Mouse (Mus musculus) brain, embryonic 18.5 days (tissue): ENCODE measurements around the gene B3gnt2.

Source experiments
- DNase-seq: peaks from one replicate; pipeline ENCODE4 v3.0.0-alpha.2; 2012; ENCODE audit warnings: low read depth, low spot score

B3gnt2 gene

GRCm38 (mm10) chr11:22871628-22872306 lies 11.0 kb upstream of the B3gnt2 start:
- no peak for DNase-seq

- DNase-seq, result no peak
Observed at GRCm38 (mm10) chr11:22868582-22868981, 7.8 kb upstream of the B3gnt2 start.

- DNase-seq, result no peak
Observed at GRCm38 (mm10) chr11:22867691-22868090, 6.9 kb upstream of the B3gnt2 start.

GRCm38 (mm10) chr11:22865635-22866246 lies 5.0 kb upstream of the B3gnt2 start:
- no peak for DNase-seq

GRCm38 (mm10) chr11:22864305-22865060 lies 3.7 kb upstream of the B3gnt2 start:
- DNase-seq, result no peak

GRCm38 (mm10) chr11:22863581-22863980 lies 2.8 kb upstream of the B3gnt2 start:
- DNase-seq, result no peak

GRCm38 (mm10) chr11:22861315-22861714 lies 554 bp upstream of the B3gnt2 start:
- no peak for DNase-seq

GRCm38 (mm10) chr11:22859633-22860334 lies 977 bp downstream of the B3gnt2 start:
- DNase-seq, result no peak

GRCm38 (mm10) chr11:22859301-22859632 lies 1.5 kb downstream of the B3gnt2 start:
- DNase-seq, result no peak

GRCm38 (mm10) chr11:22858441-22859300 lies 2.1 kb downstream of the B3gnt2 start:
- DNase-seq, result no peak

- no peak for DNase-seq
Observed at GRCm38 (mm10) chr11:22857705-22858440, 2.9 kb downstream of the B3gnt2 start.

GRCm38 (mm10) chr11:22857106-22857704 lies 3.6 kb downstream of the B3gnt2 start:
- DNase-seq, result no peak

GRCm38 (mm10) chr11:22856371-22856965 lies 4.3 kb downstream of the B3gnt2 start:
- DNase-seq, result no peak

- no peak for DNase-seq
Observed at GRCm38 (mm10) chr11:22854571-22854970, 6.2 kb downstream of the B3gnt2 start.

GRCm38 (mm10) chr11:22853477-22854157 lies 7.1 kb downstream of the B3gnt2 start:
- DNase-seq, result no peak

GRCm38 (mm10) chr11:22852510-22852909 lies 8.3 kb downstream of the B3gnt2 start:
- no peak for DNase-seq

- DNase-seq, result no peak
Observed at GRCm38 (mm10) chr11:22851416-22851815, 9.3 kb downstream of the B3gnt2 start.

- no peak for DNase-seq
Observed at GRCm38 (mm10) chr11:22850077-22850476, 10.7 kb downstream of the B3gnt2 start.

- no peak for DNase-seq
Observed at GRCm38 (mm10) chr11:22848649-22849195, 12.0 kb downstream of the B3gnt2 start.
